Mouse (Mus musculus) CH12.LX (cell line): ENCODE measurements at regions not wholly inside any gene's neighbourhood (a gene's known extent, or its start where the extent isn't known, plus 50 kb on each side); places are given as distances from the start of the nearest gene placed in this dataset.

Source experiments
- DNase-seq: peaks from one replicate; pipeline ENCODE4 v3.0.0-alpha.2; 2013; ENCODE audit errors: extremely low read depth
- H3K27ac ChIP-seq: 2 replicates; pipeline ENCODE4 v1.5.1; 2012; ENCODE audit warnings: low read depth, mild to moderate bottlenecking, control low read depth, moderate library complexity; ENCODE audit not compliant: insufficient read depth
- H3K27me3 ChIP-seq: replicated peaks from 2 replicates; pipeline ENCODE3; 2012; ENCODE audit warnings: inconsistent platforms
- H3K36me3 ChIP-seq, 2 experiments: replicated peaks in 1 of 2; 2 replicates each; pipeline versions ENCODE3 to v1.6.1; 2012; ENCODE audit warnings: inconsistent platforms in 1 of 2, low read length in 1 of 2, mild to moderate bottlenecking in 1 of 2, mixed read lengths in 1 of 2, moderate library complexity in 1 of 2; ENCODE audit not compliant: control insufficient read depth in 1 of 2, insufficient read depth in 1 of 2
- H3K4me1 ChIP-seq, 2 experiments: 2 replicates each; pipeline ENCODE4 v1.6.1; 2012; ENCODE audit warnings: inconsistent platforms in 1 of 2, moderate library complexity in 1 of 2; ENCODE audit not compliant: insufficient read depth in 2 of 2, control insufficient read depth in 1 of 2
- H3K4me2 ChIP-seq: 2 replicates; pipeline ENCODE4 v1.6.1; 2012; ENCODE audit warnings: low read depth, mild to moderate bottlenecking, control low read depth; ENCODE audit not compliant: poor library complexity, insufficient read depth, severe bottlenecking
- H3K4me3 ChIP-seq, 3 experiments: fragments of 150-350 bp in 1 of 3; sonication (generic) in 1 of 3; replicated peaks in 1 of 3; 2 replicates each; pipeline versions ENCODE3 to v1.5.1; 2011 to 2012; ENCODE audit warnings: low read depth in 2 of 3, low read length in 2 of 3, mild to moderate bottlenecking in 2 of 3, moderate library complexity in 2 of 3, control low read depth in 1 of 3, improper control_type of control experiment in 1 of 3, inconsistent platforms in 1 of 3, mixed read lengths in 1 of 3; ENCODE audit not compliant: poor library complexity in 1 of 3
- H3K79me2 ChIP-seq: replicated peaks from 2 replicates; pipeline ENCODE4 v1.6.1; 2012; ENCODE audit warnings: mild to moderate bottlenecking, moderate library complexity; ENCODE audit not compliant: control insufficient read depth, poor library complexity, insufficient read depth, severe bottlenecking; ENCODE audit errors: extremely low read depth
- H3K9ac ChIP-seq: 2 replicates; pipeline ENCODE4 v1.6.1; 2012; ENCODE audit warnings: low read depth, mild to moderate bottlenecking, control low read depth, moderate library complexity; ENCODE audit not compliant: insufficient read depth
- H3K9me3 ChIP-seq: replicated peaks from 2 replicates; pipeline ENCODE3; 2012; ENCODE audit warnings: low read length, inconsistent platforms, mixed read lengths
- CHD1 ChIP-seq: IDR thresholded peaks from 2 replicates; pipeline ENCODE4 v1.6.1; 2012; ENCODE audit warnings: low read depth, low read length, improper control_type of control experiment, inconsistent platforms
- CHD2 ChIP-seq: IDR thresholded peaks from 2 replicates; pipeline ENCODE4 v1.6.1; 2011; ENCODE audit warnings: low read length, improper control_type of control experiment
- CTCF ChIP-seq, 2 experiments: IDR thresholded peaks in 1 of 2; conservative IDR thresholded peaks in 1 of 2; 2 replicates each; pipeline ENCODE4 v1.5.1; 2011 to 2012; ENCODE audit warnings: low read depth in 2 of 2, low read length in 2 of 2, improper control_type of control experiment in 1 of 2, inconsistent platforms in 1 of 2, mild to moderate bottlenecking in 1 of 2, moderate library complexity in 1 of 2
- ETS1 ChIP-seq: conservative IDR thresholded peaks from 2 replicates; pipeline ENCODE4 v1.6.1; 2012; ENCODE audit warnings: low read depth, mild to moderate bottlenecking, inconsistent platforms, low read length, improper control_type of control experiment, moderate library complexity
- GABPA ChIP-seq: IDR thresholded peaks from 2 replicates; pipeline ENCODE4 v1.6.1; 2012; ENCODE audit warnings: low read depth, low read length, improper control_type of control experiment, inconsistent platforms; ENCODE audit not compliant: insufficient replicate concordance
- HCFC1 ChIP-seq: IDR thresholded peaks from 2 replicates; pipeline ENCODE4 v1.6.1; 2012; ENCODE audit warnings: low read depth, mild to moderate bottlenecking, inconsistent platforms, low read length, improper control_type of control experiment
- IRF4 ChIP-seq: IDR thresholded peaks from 2 replicates; pipeline ENCODE4 v1.6.1; 2014; ENCODE audit warnings: low read depth, mild to moderate bottlenecking, inconsistent platforms, low read length, improper control_type of control experiment
- JUND ChIP-seq: conservative IDR thresholded peaks from 2 replicates; pipeline ENCODE4 v1.6.1; 2011; ENCODE audit warnings: low read depth, low read length, improper control_type of control experiment
- KAT2A ChIP-seq: IDR thresholded peaks from 2 replicates; pipeline ENCODE4 v1.6.1; 2012; ENCODE audit warnings: low read length, improper control_type of control experiment, inconsistent platforms; ENCODE audit not compliant: insufficient replicate concordance
- MAX ChIP-seq: IDR thresholded peaks from 2 replicates; pipeline ENCODE4 v1.6.1; 2011; ENCODE audit warnings: low read length, improper control_type of control experiment
- MAZ ChIP-seq: IDR thresholded peaks from 2 replicates; pipeline ENCODE4 v1.6.1; 2012; ENCODE audit warnings: low read depth, mild to moderate bottlenecking, inconsistent platforms, low read length, improper control_type of control experiment, moderate library complexity
- MEF2A ChIP-seq: IDR thresholded peaks from 2 replicates; pipeline ENCODE4 v1.6.1; 2014; ENCODE audit warnings: low read depth, mild to moderate bottlenecking, inconsistent platforms, low read length, improper control_type of control experiment, borderline replicate concordance
- MXI1 ChIP-seq: IDR thresholded peaks from 2 replicates; pipeline ENCODE4 v1.6.1; 2011; ENCODE audit warnings: mild to moderate bottlenecking, low read depth, low read length, improper control_type of control experiment
- MYC ChIP-seq: IDR thresholded peaks from 2 replicates; pipeline ENCODE4 v1.6.1; 2011; ENCODE audit warnings: low read depth, mild to moderate bottlenecking, improper control_type of control experiment, low read length
- NRF1 ChIP-seq: IDR thresholded peaks from 2 replicates; pipeline ENCODE4 v1.6.1; 2014; ENCODE audit warnings: low read depth, mild to moderate bottlenecking, inconsistent platforms, low read length, improper control_type of control experiment, moderate library complexity
- POLR2AphosphoS2 ChIP-seq: IDR thresholded peaks from 2 replicates; pipeline ENCODE4 v1.6.1; 2011; ENCODE audit warnings: low read depth, low read length, improper control_type of control experiment
- RAD21 ChIP-seq: IDR thresholded peaks from 2 replicates; pipeline ENCODE4 v1.6.1; 2011; ENCODE audit warnings: low read depth, mild to moderate bottlenecking, low read length, improper control_type of control experiment, moderate library complexity
- RCOR1 ChIP-seq: conservative IDR thresholded peaks from 2 replicates; pipeline ENCODE4 v1.6.1; 2012; ENCODE audit warnings: low read depth, mild to moderate bottlenecking, inconsistent platforms, low read length, improper control_type of control experiment
- SMC3 ChIP-seq: IDR thresholded peaks from 2 replicates; pipeline ENCODE4 v1.6.1; 2011; ENCODE audit warnings: low read depth, low read length, improper control_type of control experiment
- TBP ChIP-seq: conservative IDR thresholded peaks from 2 replicates; pipeline ENCODE4 v1.6.1; 2011; ENCODE audit warnings: low read depth, low read length, improper control_type of control experiment
- TCF12 ChIP-seq: IDR thresholded peaks from 2 replicates; pipeline ENCODE4 v1.6.1; 2014; ENCODE audit warnings: low read depth, mild to moderate bottlenecking, inconsistent platforms, low read length, improper control_type of control experiment
- USF2 ChIP-seq: conservative IDR thresholded peaks from 2 replicates; pipeline ENCODE4 v1.6.1; 2011; ENCODE audit warnings: low read depth, low read length, improper control_type of control experiment
- ZKSCAN1 ChIP-seq: IDR thresholded peaks from 2 replicates; pipeline ENCODE4 v1.6.1; 2012; ENCODE audit warnings: low read depth, inconsistent platforms, low read length, improper control_type of control experiment, borderline replicate concordance
- ZMIZ1 ChIP-seq: IDR thresholded peaks from 2 replicates; pipeline ENCODE4 v1.6.1; 2012; ENCODE audit warnings: low read depth, mild to moderate bottlenecking, inconsistent platforms, low read length, improper control_type of control experiment
- ZNF384 ChIP-seq: IDR thresholded peaks from 2 replicates; pipeline ENCODE4 v1.6.1; 2012; ENCODE audit warnings: low read depth, low read length, improper control_type of control experiment, inconsistent platforms
- dilution Hi-C: fragments of 300-500 bp; cut with MboI; formaldehyde crosslinking; loops from 2 replicates; pipeline ENCODE4 v1.14.3; 2020; ENCODE audit warnings: low sequenced_read_pairs; ENCODE audit not compliant: extremely low pct_unique_long_range_greater_than_20kb, extremely low pct_ligation_motif_present
- in situ Hi-C: fragments of 300-500 bp; cut with MboI; formaldehyde crosslinking; loops from 3 replicates; pipeline ENCODE4 v1.14.3; 2019; ENCODE audit warnings: low sequenced_read_pairs, low pct_ligation_motif_present, low pct_unique_long_range_greater_than_20kb, mixed read lengths

- Histone ChIP-seq H3K9me3 (peaks cover 2% of the 10 kb centered on the region), H3K4me1 (no peaks in the 10 kb centered on the region), H3K9ac (no peak overlapping the region), H3K4me2 (no peak overlapping the region), H3K27ac (no peak overlapping the region), H3K4me3 (no peak overlapping the region), H3K27me3 (peaks cover 16% of the 10 kb centered on the region), H3K36me3 (no peaks in the 10 kb centered on the region), H3K79me2 (no peaks in the 10 kb centered on the region)
- dilution Hi-C loops (no loop called here), in situ Hi-C loops (no loop called here)
- DNase-seq, result peak; percentile 16
- TF ChIP-seq KAT2A (no peak), MEF2A (no peak), MAZ (no peak), ZNF384 (no peak), ZMIZ1 (no peak), SMC3 (no peak), RAD21 (no peak), USF2 (no peak), JUND (no peak), HCFC1 (no peak), TCF12 (no peak), NRF1 (no peak), MAX (no peak), MXI1 (no peak), ETS1 (no peak)
Measured at GRCm38 (mm10) chr16:5765143-5765542, 120.0 kb upstream of the Rbfox1 start.

GRCm38 (mm10) chr16:5760821-5761220, 124.3 kb upstream of the Rbfox1 start:
- H3K36me3 ChIP-seq, result no peaks in the 10 kb centered on the region
- no peak overlapping the region for H3K4me3 ChIP-seq
- TF ChIP-seq ZKSCAN1 (no peak), CHD1 (no peak), CTCF (conservative IDR thresholded peaks at IDR 0.05 in 1 of 2, IDR thresholded peaks at IDR 0.05 in 1 of 2; ENCODE audit: low read depth in 2 of 2, low read length in 2 of 2) (no peak), MYC (no peak), TBP (no peak), CHD2 (no peak), IRF4 (no peak), SMC3 (no peak), RCOR1 (no peak), ZNF384 (no peak), USF2 (no peak), KAT2A (no peak), POLR2AphosphoS2 (no peak), GABPA (no peak), NRF1 (no peak)
- in situ Hi-C loops, result no loop called here
- dilution Hi-C loops, result no loop called here
- peaks cover 2% of the 10 kb centered on the region for H3K9me3 ChIP-seq
- H3K27ac ChIP-seq, result no peak overlapping the region
- no peak overlapping the region for H3K4me2 ChIP-seq
- H3K9ac ChIP-seq, result no peak overlapping the region
- no peaks in the 10 kb centered on the region for H3K79me2 ChIP-seq
- no peaks in the 10 kb centered on the region for H3K4me1 ChIP-seq
- peaks cover 36% of the 10 kb centered on the region for H3K27me3 ChIP-seq
- DNase-seq, result no peak
